Comparison of ENCODE assay signal across 9 mouse cellular contexts in genomic region chr7:68480770-68481169, GRCm38 (mm10).
A peak's percentile ranks its signal among the peaks of the same experiment; 100 is the strongest.
DNase-seq lines count a peak whose midpoint lies in the region; ATAC-seq lines count a peak whose summit lies in the region.
"Had no signal": no experiment of that assay in that cellular context is flagged by ENCODE, and none has a peak within 500 bp of the region (broad histone marks: within the 10 kb centered on the region; RNA-seq: fewer than 3 reads in every experiment).

No protein-coding gene starts in this region.

- WGBS in kidney, embryonic 15.5 days, result 35% methylated on average over 7 of the region's 7 CpGs
- 34% methylated on average over 7 of the region's 7 CpGs for WGBS in forebrain, embryonic 14.5 days
- WGBS in hindbrain, embryonic 14.5 days, result 28% methylated on average over 7 of the region's 7 CpGs
- 29% methylated on average over 7 of the region's 7 CpGs for WGBS in midbrain, embryonic 11.5 days

- no peak overlapping the region for H3K27ac ChIP-seq in kidney, embryonic 15.5 days
- H3K27ac ChIP-seq in forebrain, embryonic 14.5 days (ENCODE audit: low read depth, low read length), result no peak overlapping the region
- H3K27ac ChIP-seq in hindbrain, embryonic 14.5 days, result no peak overlapping the region
- no peak overlapping the region for H3K27ac ChIP-seq in midbrain, embryonic 11.5 days (ENCODE audit: low read depth, low read length)
- H3K27ac ChIP-seq: liver, embryonic 15.5 days had no signal

- H3K9me3 ChIP-seq in kidney, embryonic 15.5 days (replicated peaks), result no peaks in the 10 kb centered on the region
- H3K9me3 ChIP-seq in forebrain, embryonic 14.5 days (replicated peaks; ENCODE audit: control insufficient read depth, low read length), result no peaks in the 10 kb centered on the region
- H3K9me3 ChIP-seq in hindbrain, embryonic 14.5 days (ENCODE audit: control insufficient read depth, low read length), result no peaks in the 10 kb centered on the region
- H3K9me3 ChIP-seq in midbrain, embryonic 11.5 days (ENCODE audit: control insufficient read depth, low read length), result no peaks in the 10 kb centered on the region
- H3K9me3 ChIP-seq: liver, embryonic 15.5 days had no signal

- H3K9ac ChIP-seq in kidney, embryonic 15.5 days, result no peak overlapping the region
- no peak overlapping the region for H3K9ac ChIP-seq in forebrain, embryonic 14.5 days (ENCODE audit: low read length)
- no peak overlapping the region for H3K9ac ChIP-seq in hindbrain, embryonic 14.5 days
- H3K9ac ChIP-seq in midbrain, embryonic 11.5 days (ENCODE audit: low read length), result no peak overlapping the region
- H3K9ac ChIP-seq: liver, embryonic 15.5 days had no signal

- DNase-seq in kidney, adult 11 months, result peak; percentile 24
- DNase-seq in c-Kit-positive CD71-positive TER-119-positive erythroid progenitor cells, embryonic 14.5 days (ENCODE audit: low spot score), result peak; percentile 3
- DNase-seq in forebrain, embryonic 14.5 days (ENCODE audit: low spot score), result peak; percentile 74
- peak; percentile 70 for DNase-seq in hindbrain, embryonic 14.5 days (ENCODE audit: low spot score)
- DNase-seq in left cerebral cortex, adult 11 months (ENCODE audit: low spot score), result peak; percentile 6
- DNase-seq in midbrain, embryonic 11.5 days (ENCODE audit: low spot score, missing footprints), result peak; percentile 95
- peak; percentile 79 for DNase-seq in testis, postnatal 10 days (ENCODE audit: low spot score)

- H3K36me3 ChIP-seq in kidney, embryonic 15.5 days, result no peaks in the 10 kb centered on the region
- no peaks in the 10 kb centered on the region for H3K36me3 ChIP-seq in forebrain, embryonic 14.5 days (ENCODE audit: control insufficient read depth, insufficient read depth, low read length)
- no peaks in the 10 kb centered on the region for H3K36me3 ChIP-seq in hindbrain, embryonic 14.5 days (replicated peaks; ENCODE audit: control insufficient read depth, insufficient read depth)
- H3K36me3 ChIP-seq in midbrain, embryonic 11.5 days (ENCODE audit: control insufficient read depth, insufficient read depth, low read length), result no peaks in the 10 kb centered on the region
- H3K36me3 ChIP-seq: liver, embryonic 15.5 days had no signal

- peaks cover 26% of the 10 kb centered on the region; the same call in 1 of the 2 replicates for H3K27me3 ChIP-seq in kidney, embryonic 15.5 days
- H3K27me3 ChIP-seq in forebrain, embryonic 14.5 days (replicated peaks; ENCODE audit: control insufficient read depth, insufficient read depth, low read length), result no peaks in the 10 kb centered on the region
- H3K27me3 ChIP-seq in hindbrain, embryonic 14.5 days (ENCODE audit: control insufficient read depth, insufficient read depth, low read length), result peaks cover 4% of the 10 kb centered on the region; the same call in 1 of the 2 replicates
- H3K27me3 ChIP-seq in midbrain, embryonic 11.5 days (ENCODE audit: control insufficient read depth, insufficient read depth, low read length), result peaks cover 2% of the 10 kb centered on the region; the same call in 1 of the 2 replicates

- H3K4me3 ChIP-seq in kidney, embryonic 15.5 days (replicated peaks), result no peak overlapping the region
- H3K4me3 ChIP-seq in forebrain, embryonic 14.5 days (ENCODE audit: low read depth, low read length), result no peak overlapping the region
- H3K4me3 ChIP-seq in hindbrain, embryonic 14.5 days (replicated peaks; ENCODE audit: low read length), result no peak overlapping the region
- no peak overlapping the region for H3K4me3 ChIP-seq in midbrain, embryonic 11.5 days (ENCODE audit: low read depth, low read length)
- H3K4me3 ChIP-seq: liver, embryonic 15.5 days had no signal

- no peaks in the 10 kb centered on the region for H3K4me1 ChIP-seq in kidney, embryonic 15.5 days
- H3K4me1 ChIP-seq in forebrain, embryonic 14.5 days (ENCODE audit: control insufficient read depth, insufficient read depth, low read length), result no peaks in the 10 kb centered on the region
- no peaks in the 10 kb centered on the region for H3K4me1 ChIP-seq in hindbrain, embryonic 14.5 days (replicated peaks; ENCODE audit: control insufficient read depth, insufficient read depth, low read length)
- H3K4me1 ChIP-seq in midbrain, embryonic 11.5 days (ENCODE audit: control insufficient read depth, insufficient read depth, low read length), result no peaks in the 10 kb centered on the region
- H3K4me1 ChIP-seq: liver, embryonic 15.5 days had no signal

- no peak for ATAC-seq in kidney, embryonic 15.5 days (replicated peaks; ENCODE audit: low FRiP score)
- peak; percentile 65 for ATAC-seq in forebrain, embryonic 14.5 days
- ATAC-seq in hindbrain, embryonic 14.5 days (ENCODE audit: low FRiP score), result 0 out of 2 replicates have a peak, but pooled peaks have one; percentile 40
- peak; percentile 76 for ATAC-seq in midbrain, embryonic 11.5 days (ENCODE audit: low FRiP score)

- no peak overlapping the region for H3K4me2 ChIP-seq in kidney, embryonic 15.5 days
- H3K4me2 ChIP-seq in forebrain, embryonic 14.5 days (ENCODE audit: low read length), result no peak overlapping the region
- no peak overlapping the region for H3K4me2 ChIP-seq in hindbrain, embryonic 14.5 days (replicated peaks)
- H3K4me2 ChIP-seq in midbrain, embryonic 11.5 days, result no peak overlapping the region
- H3K4me2 ChIP-seq: liver, embryonic 15.5 days had no signal

Comparison
In these comparisons a context has a peak if more than half of its experiments do, and no peak if none do; other contexts are left out.
1. DNase-seq: peak in every context shown above with its lines; median percentile 95 in midbrain, embryonic 11.5 days; 79 in testis, postnatal 10 days; 74 in forebrain, embryonic 14.5 days; 70 in hindbrain, embryonic 14.5 days; 24 in kidney, adult 11 months; 6 in left cerebral cortex, adult 11 months; 3 in c-Kit-positive CD71-positive TER-119-positive erythroid progenitor cells, embryonic 14.5 days.